Mouse (Mus musculus): ENCODE data around the gene Armc5.

GRCm38 (mm10) chr7:128276051-128276450 is 38.9 kb downstream of the Armc5 start:
- TF ChIP-seq CTCF (IDR thresholded peaks at IDR 0.05 in 2 of 3, conservative IDR thresholded peaks at IDR 0.05 in 1 of 3; ENCODE audit: control insufficient read depth in 1 of 3, insufficient read depth in 1 of 3, low read depth in 2 of 3, low read length in 3 of 3, poor library complexity in 1 of 3, severe bottlenecking in 1 of 3) (no peak), USF2 (IDR thresholded peaks at IDR 0.05; ENCODE audit: borderline replicate concordance in 1 of 2, insufficient read depth in 1 of 2, low read depth in 1 of 2, low read length in 2 of 2) (no peak)

Measured in MEL (cell line).